Mouse (Mus musculus): ENCODE measurements around the gene AU015836. TPM values are rescaled to one million over a fixed set of nuclear protein-coding genes. Genes with fewer than 3 reads are reported as not detected.
"Not testable (repeated sequence)": the region's sequence is repeated elsewhere in the genome, so short reads cannot be mapped to it uniquely, and the experiment has no call there.

Gene AU015836
- not detected in 2 replicates for polyA plus RNA-seq (2015; fragmentation: Nextera tagmentation; extraction: Ambion mirVana)

DNA sequence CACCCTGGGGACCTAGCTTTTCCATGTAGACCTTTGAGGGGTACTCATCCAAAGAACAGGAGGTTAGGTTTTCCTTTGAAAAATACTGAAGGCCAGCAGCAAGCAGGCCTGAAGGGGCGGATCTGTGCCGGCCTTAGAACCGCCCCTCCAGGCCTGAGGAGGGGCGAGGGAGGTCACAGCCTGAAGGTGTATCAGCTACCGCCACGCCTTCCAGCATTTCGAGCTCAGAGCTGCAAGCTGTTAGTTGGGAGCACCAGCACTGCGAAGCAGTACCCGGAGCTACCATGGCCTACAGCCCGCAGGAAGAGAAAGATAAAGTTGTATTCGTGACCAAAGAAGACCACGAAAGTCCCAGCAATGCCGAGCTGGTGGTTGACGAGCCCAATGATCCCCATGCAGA is at the start of gene AU015836:
TSS of gene AU015836 (plus strand) at position 216 of the 400 bp plus-strand sequence.
- DNase-seq (ENCODE audit: low spot score), result no peak

DNA sequence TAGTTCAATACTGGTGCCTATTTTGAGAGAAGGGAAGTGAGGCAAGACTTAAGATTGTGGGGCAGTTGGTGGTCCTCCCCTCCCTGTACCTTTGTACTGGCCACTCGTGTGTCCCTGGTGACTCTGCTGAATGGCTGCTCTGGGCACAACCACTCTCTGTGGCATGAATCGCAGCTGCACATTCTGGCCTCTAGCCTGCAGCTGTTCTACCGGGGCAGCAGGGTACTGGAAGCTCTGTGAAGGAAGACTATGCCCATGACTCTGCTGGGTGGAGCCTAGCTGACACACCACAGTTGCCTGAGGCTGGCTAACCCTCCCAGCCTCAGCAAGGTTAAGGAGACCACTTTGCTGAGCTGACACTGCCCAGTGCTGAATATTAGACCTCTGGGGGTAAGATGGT is 49.4 kb upstream of the AU015836 start:
- DNase-seq (ENCODE audit: low spot score), result no peak

DNA sequence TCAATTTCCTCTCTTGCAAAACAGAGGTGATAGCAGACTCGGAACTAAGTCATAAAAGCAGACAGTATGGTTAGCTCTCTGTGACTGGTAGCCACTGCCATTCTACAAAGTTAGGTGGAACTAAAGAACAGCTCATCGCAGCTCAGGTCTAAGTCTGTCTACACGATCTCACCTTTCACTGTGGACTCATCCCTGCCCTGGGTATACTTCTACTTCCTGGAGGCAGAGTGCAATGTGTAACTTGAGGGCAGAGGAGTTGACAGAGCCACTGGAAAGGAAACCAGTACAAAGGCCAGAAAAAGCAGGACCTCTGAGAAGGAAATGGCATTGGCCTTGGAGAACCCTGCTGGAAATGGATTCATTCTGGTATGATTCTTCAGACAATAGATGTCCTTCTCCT is 40.1 kb upstream of the AU015836 start:
- no peak for DNase-seq (ENCODE audit: low spot score)

DNA sequence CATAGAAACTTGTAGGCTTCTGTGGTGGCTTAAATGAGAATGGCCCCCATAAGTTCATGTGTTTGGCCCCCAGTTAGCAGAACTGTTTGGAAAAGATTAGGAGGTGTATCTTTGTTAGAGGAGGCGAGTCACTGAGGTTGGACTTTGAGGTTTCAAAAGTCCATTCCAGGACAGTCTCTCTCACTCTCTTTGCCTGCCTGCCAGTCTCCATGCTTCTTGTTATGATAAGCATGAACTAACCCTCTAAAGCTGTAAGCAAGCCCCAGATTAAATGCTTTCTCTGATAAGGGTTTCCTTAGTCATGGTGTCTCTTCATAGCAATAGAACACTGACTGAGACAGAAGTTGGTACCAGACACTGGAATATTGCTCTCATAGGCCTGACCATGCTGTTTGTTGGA is 39.7 kb upstream of the AU015836 start:
- no peak for DNase-seq (ENCODE audit: low spot score)

DNA sequence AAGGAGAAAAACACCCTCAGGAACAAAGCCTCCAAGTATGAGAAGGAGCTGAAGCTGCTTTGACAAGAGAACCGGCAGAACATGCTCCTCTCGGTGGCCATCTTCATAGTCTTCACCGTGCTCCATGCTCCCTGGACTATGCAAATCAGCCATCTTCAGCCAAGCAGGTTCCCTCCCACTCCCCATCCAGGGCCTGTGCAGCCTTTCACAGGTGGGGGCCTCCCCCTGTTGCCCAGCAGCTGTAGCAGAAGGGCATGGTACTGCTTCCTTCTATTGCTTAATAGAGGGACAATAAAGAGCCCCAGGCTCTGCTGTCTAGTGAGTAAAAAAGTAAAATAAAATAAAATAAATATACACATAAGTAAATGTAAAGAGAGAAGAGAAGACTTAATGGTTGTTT is 36.8 kb upstream of the AU015836 start:
- no peak for DNase-seq (ENCODE audit: low spot score)

DNA sequence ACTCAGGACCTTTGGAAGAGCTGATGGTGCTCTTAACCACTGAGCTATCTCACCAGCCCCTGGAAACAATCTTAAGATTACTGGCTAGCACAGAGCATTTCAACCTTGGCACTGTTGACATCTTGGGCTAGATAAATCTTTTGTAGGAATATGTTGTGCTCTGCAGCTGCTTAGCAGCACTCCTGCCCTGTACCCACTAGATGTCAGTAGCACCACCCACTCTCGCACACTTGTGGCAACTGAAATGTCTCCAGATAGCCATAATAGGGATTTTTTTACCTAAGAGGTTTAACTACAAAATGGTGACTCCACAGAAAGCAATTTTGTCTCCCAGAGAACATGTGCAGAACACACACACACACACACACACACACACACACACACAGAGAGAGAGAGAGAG is 11.7 kb upstream of the AU015836 start:
- DNase-seq (ENCODE audit: low spot score), result no peak

DNA sequence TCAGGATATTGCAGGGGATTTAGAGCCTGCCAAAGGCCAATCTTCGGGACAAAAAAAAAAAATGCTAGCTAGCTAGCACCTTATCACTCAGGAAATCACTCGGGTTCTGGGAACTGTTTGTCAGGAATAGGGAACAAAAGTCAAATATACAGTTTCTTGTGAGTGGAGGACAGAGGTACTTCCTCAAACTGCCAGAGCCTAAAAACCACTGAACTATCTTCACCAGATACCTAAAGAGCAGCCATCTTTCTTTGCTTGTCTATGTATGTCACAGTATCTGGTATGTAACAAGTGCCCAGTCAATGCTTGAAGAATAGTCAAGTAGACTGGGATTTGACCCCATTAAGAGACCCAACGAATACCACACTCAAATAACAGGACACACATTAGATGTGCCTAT is 10.0 kb upstream of the AU015836 start:
- DNase-seq (ENCODE audit: low spot score), result no peak

DNA sequence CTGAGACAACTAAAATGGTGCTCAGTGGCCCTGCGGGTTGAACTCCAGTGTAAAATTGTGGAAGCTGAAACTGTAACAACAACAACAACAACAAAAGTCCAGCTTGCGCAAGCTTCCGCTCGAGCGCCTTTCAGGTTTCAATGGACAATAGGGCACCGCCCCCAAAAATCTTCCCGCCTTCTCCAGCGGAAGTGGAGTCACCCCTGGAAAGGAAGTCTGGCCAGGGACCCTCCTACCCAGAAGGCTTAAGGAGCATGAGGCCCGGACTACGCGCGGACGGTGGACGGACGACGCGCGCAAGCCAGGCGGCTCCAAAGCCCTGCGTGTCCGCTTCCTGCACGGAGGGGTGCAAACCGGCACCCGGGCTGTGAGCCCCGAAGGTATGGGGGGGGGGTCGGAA is 11.9 kb downstream of the AU015836 start:
- no peak for DNase-seq (ENCODE audit: low spot score)

DNA sequence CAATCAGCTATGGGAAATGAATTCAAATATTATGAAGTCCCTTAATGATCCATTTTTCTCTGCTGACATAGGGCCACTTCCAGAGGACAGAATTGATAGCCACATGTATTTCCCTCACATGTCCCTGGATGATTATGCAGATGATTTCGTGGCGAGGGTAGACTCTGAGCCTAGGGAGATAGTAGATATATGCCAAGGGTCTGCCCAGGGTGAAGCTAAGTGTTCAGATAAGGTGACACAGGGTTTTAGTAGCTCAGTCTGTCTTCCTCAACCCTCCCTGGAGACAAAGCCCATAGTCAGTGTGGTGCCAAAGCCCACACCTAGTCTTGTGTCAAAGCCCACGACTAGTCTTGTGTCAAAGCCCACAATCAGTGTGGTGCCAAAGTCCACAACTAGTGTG is 13.7 kb downstream of the AU015836 start:
- DNase-seq (ENCODE audit: low spot score), result no peak

DNA sequence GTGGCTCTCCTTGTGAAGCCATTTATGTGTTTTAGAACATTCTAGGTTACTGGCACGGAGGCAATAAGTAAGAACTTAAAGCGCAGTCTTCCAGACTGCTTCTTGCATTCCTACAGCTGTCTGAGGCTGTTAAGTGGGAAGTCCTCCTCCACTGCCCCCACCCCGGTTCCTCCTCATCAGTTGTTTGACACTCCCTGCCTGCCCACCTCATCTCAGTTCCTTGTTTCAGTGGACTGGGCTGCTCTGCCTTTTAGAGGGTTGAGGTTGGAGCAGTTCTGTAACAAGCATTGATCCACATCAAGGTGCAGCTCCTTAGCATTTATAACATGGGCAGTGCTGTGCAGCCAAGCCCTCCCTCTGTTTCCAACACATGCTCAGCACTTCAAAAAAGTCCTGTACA is 16.6 kb downstream of the AU015836 start:
- DNase-seq (ENCODE audit: low spot score), result not testable (repeated sequence)

DNA sequence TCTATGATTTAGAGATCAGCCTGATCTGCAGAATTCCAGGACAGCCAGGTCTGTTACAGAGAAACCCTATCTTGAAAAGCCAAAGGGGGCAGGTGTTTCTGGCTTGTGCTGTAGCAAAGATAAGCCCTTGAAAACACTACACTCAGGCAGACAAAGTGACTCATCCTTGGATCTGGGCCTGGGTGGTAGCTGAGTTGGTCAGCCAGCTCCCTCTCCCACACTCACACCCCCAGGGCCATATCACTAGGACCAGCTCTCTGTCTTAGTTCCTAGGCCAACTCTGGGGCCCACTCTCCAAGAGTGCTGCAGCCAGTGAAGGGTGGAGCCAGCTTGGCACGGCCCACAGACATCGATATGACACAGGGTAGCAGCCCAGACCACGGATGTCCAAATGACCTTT is 38.5 kb downstream of the AU015836 start:
- DNase-seq (ENCODE audit: low spot score), result no peak

DNA sequence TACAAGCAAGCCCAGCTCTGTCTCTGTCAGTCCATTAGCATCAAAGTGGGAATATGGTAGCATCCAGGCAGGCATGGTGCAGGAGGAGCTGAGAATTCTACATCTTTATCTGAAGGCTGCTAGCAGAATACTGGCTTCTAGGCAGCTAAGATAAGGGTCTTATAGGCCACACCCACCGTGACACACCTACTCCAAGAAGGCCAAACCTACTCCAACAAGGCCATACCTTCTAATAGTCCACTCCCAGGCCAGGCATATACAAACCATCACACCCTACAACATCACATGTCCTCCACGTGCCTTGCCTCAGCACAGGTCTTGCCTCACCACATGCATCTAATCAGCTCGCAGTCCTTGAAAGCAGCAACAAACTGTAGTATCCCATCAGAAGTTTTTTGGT is 41.0 kb downstream of the AU015836 start:
- no peak for DNase-seq (ENCODE audit: low spot score)

DNA sequence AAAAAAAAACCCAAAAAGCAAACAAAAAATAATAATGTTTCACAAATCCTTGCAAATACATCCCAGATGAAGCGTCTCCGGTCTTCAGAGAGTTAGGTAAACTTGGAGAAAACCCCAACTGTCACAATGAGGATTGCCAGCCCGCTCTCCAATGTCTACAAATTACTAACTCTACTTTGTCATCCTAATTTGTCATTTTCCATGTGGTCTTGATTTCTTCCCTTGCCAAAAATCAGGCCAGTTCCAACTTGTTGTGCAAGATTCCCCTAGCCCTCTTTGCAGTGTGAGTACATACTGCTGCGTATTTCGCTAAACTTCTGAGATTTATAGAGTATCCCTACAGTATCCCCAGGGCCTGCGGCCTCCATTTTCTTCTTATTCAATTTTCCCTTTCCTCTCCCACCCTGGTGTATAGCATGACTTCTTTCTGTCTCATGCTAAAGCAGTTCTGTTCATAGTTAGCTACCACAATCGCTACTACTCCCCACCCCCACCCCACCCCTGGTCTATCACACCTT is 43.3 kb downstream of the AU015836 start:
- DNase-seq (ENCODE audit: low spot score), result no peak

DNA sequence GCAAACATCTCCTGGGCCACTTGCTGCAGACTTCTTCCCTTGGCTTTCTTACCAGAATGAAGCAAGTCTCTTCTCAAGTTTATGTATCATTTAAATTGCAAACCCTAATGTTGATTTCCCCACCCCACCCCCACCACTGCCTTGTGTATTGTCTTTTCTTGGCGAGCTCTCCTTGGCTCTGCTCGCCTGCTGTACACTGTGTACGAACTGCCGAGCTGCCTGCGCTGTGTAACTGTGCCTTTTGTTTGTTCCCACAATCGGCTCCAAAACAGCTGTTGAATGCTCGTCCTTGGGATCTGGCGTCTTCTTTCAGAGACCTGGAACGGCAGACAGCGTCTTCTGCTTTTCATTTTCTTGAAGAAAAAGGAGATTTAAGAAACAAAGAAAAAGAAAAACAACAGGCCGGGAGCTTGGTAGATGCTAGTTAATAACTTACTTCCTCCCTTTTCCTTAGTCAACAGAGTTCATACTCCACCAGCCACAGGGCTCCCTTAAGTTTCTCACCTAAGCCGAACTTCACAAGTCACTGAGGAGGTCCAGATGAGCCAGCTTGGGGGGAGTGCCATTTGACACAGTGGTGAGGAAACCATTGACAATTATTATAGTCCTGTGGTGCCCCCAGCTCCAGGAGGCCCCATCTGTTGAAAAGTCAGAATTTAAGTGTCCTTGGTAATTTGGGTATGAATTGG is 44.2 kb downstream of the AU015836 start:
- DNase-seq (ENCODE audit: low spot score), result no peak

DNA sequence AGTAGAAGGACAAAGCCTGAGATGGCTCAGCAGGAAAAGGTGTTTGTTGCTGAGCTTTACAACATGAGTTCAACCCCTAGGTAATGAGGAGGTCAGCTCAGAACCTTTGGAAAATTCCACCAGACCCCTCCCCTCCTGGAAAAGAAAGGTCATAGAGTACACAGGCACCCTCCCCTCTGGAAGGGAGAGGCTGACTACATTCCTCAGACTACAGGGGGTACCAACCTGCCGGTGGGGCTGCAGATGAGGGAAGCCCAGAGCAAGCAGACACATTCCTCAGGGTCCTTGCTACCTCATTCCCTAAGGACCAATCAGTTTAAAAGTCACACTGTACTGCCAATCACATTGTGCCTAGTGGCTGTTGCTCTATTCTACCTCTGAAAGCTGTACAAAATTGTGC is 48.4 kb downstream of the AU015836 start:
- no peak for DNase-seq (ENCODE audit: low spot score)

DNA sequence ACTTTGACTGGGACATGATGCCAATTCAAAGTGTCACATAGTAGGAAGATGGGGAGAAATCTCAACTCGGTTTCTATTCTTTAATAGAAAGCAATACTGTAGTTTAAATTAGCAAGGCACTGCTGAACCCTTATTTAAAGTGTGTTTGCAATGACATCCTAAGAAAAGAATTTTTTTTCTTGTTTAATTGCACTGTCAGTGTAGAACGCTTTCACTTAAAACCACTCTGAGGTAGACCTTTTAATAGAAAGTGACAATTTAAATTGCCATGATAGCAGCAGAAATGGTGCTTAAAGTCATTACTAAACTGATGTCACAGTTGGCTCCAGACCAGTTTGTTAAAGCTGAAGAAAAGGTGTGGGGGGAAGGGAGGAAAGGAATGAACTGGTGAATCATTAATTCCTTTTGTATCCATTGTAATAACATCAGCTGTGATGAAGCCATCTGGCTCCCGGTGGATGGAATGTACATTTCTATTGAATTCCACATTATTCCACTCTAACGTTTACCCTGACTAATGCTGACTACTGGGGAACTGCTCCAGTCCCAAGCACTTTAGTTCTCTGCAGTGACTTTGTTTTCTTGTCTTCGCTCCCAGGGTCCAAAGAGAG is 53.9 kb downstream of the AU015836 start:
- no peak for DNase-seq (ENCODE audit: low spot score)

Other genes with a start within 250 kb of the AU015836 start
- gene Pdk3, start 136.5 kb upstream of the AU015836 start, polyA plus RNA-seq (2015; fragmentation: Nextera tagmentation; extraction: Ambion mirVana), result 56.2 and 56.3 TPM in 2 replicates
- 30.9 and 34.5 TPM in 2 replicates for gene Zfx, start 155.0 kb downstream of the AU015836 start, polyA plus RNA-seq (2015; fragmentation: Nextera tagmentation; extraction: Ambion mirVana)
- 75.1 and 78.5 TPM in 2 replicates for gene Eif2s3x, start 244.2 kb downstream of the AU015836 start, polyA plus RNA-seq (2015; fragmentation: Nextera tagmentation; extraction: Ambion mirVana)